Mouse (Mus musculus) embryonic facial prominence, embryonic 15.5 days (tissue): Measurements from ENCODE around the gene Tpmt. TPM values are rescaled to one million over a fixed set of nuclear protein-coding genes. Genes with fewer than 3 reads are reported as not detected.

Experiments used
- ATAC-seq: fragments of 200-750 bp; cut with Nextera tagmentation; 2 replicates; pipeline ENCODE4 v1.8.0; 2017; ENCODE audit warnings: low read depth, moderate TSS enrichment; ENCODE audit not compliant: insufficient number of reproducible peaks, low FRiP score, low TSS enrichment
- H3K27ac ChIP-seq: fragments of 300-500 bp; sonication (generic); replicated peaks from 2 replicates; pipeline ENCODE4 v1.5.1; 2015; ENCODE audit warnings: mild to moderate bottlenecking, inconsistent platforms
- H3K27me3 ChIP-seq: fragments of 300-500 bp; sonication (generic); 2 replicates; pipeline ENCODE4 v1.6.1; 2015; ENCODE audit warnings: inconsistent platforms
- H3K36me3 ChIP-seq: fragments of 300-500 bp; sonication (generic); 2 replicates; pipeline ENCODE4 v1.6.1; 2015; ENCODE audit warnings: mild to moderate bottlenecking, inconsistent platforms
- H3K4me1 ChIP-seq: fragments of 300-500 bp; sonication (generic); 2 replicates; pipeline ENCODE4 v1.6.1; 2015; ENCODE audit warnings: inconsistent platforms
- H3K4me2 ChIP-seq: fragments of 300-500 bp; sonication (generic); replicated peaks from 2 replicates; pipeline ENCODE4 v1.6.1; 2015; ENCODE audit warnings: mild to moderate bottlenecking, inconsistent platforms
- H3K4me3 ChIP-seq: fragments of 300-500 bp; sonication (generic); replicated peaks from 2 replicates; pipeline ENCODE4 v1.5.1; 2015; ENCODE audit warnings: mild to moderate bottlenecking, inconsistent platforms
- H3K9ac ChIP-seq: fragments of 300-500 bp; sonication (generic); 2 replicates; pipeline ENCODE4 v1.6.1; 2015; ENCODE audit warnings: inconsistent platforms
- H3K9me3 ChIP-seq: fragments of 300-500 bp; sonication (generic); replicated peaks from 2 replicates; pipeline ENCODE4 v1.6.1; 2016; ENCODE audit warnings: inconsistent platforms
- WGBS: fragments of 180-500 bp; shearing (Covaris S2); methylation state at CpG from one replicate; pipeline ENCODE4 v1.1.7; 2015; 5-methylcytosine and 5-hydroxymethylcytosine counted together
- polyA plus RNA-seq: library from polyadenylated mRNA; unstranded; fragments of >200 nt; fragmentation: Nextera tagmentation; extraction: Ambion mirVana; gene quantifications from 2 replicates; pipeline ENCODE4 v1.2.1, GENCODE M21; 2015

Gene Tpmt
- polyA plus RNA-seq: 16.0 and 16.9 TPM in 2 replicates

GRCm38 (mm10) chr13:47044617-47044947, at the start of gene Tpmt:
TSS of gene Tpmt (minus strand) at chr13:47044737.
- Histone ChIP-seq H3K4me2 (peak within 1 kb of the TSS; percentile 99), H3K4me3 (peak within 1 kb of the TSS; percentile 88), H3K9ac (peak within 1 kb of the TSS; percentile 52), H3K4me1 (peaks cover 13% of the 10 kb centered on the region), H3K36me3 (0 out of 2 replicates have a peak, but pooled peaks cover 10% of the 10 kb centered on the region), H3K9me3 (no peaks in the 10 kb centered on the region), H3K27me3 (no peaks in the 10 kb centered on the region), H3K27ac (peak within 1 kb of the TSS; percentile 80)
- 11% methylated on average over 10 of the region's 10 CpGs for WGBS
- no peak for ATAC-seq

- Histone ChIP-seq H3K9me3 (no peaks in the 10 kb centered on the region), H3K9ac (no peak overlapping the region), H3K27me3 (no peaks in the 10 kb centered on the region), H3K4me1 (no peaks in the 10 kb centered on the region), H3K36me3 (peaks cover 22% of the 10 kb centered on the region), H3K4me3 (no peak overlapping the region), H3K4me2 (no peak overlapping the region), H3K27ac (no peak overlapping the region)
- WGBS: 90% methylated on average over 2 of the region's 2 CpGs
- ATAC-seq: no peak
Measured at GRCm38 (mm10) chr13:47093791-47094190, 49.3 kb upstream of the Tpmt start.

GRCm38 (mm10) chr13:47089271-47089670, 44.7 kb upstream of the Tpmt start:
- Histone ChIP-seq H3K36me3 (peaks cover 36% of the 10 kb centered on the region), H3K4me2 (no peak overlapping the region), H3K9me3 (no peaks in the 10 kb centered on the region), H3K4me3 (no peak overlapping the region), H3K27me3 (no peaks in the 10 kb centered on the region), H3K9ac (no peak overlapping the region), H3K27ac (no peak overlapping the region), H3K4me1 (no peaks in the 10 kb centered on the region)
- 69% methylated on average over 2 of the region's 2 CpGs for WGBS
- no peak for ATAC-seq

GRCm38 (mm10) chr13:47088433-47088832, 43.9 kb upstream of the Tpmt start:
- H3K4me1 ChIP-seq: no peaks in the 10 kb centered on the region
- H3K4me2 ChIP-seq: no peak overlapping the region
- no peak overlapping the region for H3K27ac ChIP-seq
- no peak for ATAC-seq
- H3K9ac ChIP-seq: no peak overlapping the region
- no peak overlapping the region for H3K4me3 ChIP-seq
- no peaks in the 10 kb centered on the region for H3K9me3 ChIP-seq
- H3K27me3 ChIP-seq: no peaks in the 10 kb centered on the region
- WGBS: 62% methylated on average over 1 of the region's 1 CpGs
- peaks cover 36% of the 10 kb centered on the region for H3K36me3 ChIP-seq

- Histone ChIP-seq H3K27me3 (no peaks in the 10 kb centered on the region), H3K9me3 (no peaks in the 10 kb centered on the region), H3K4me3 (no peak overlapping the region), H3K4me1 (no peaks in the 10 kb centered on the region), H3K9ac (no peak overlapping the region), H3K27ac (no peak overlapping the region), H3K4me2 (no peak overlapping the region), H3K36me3 (peaks cover 46% of the 10 kb centered on the region)
- 90% methylated on average over 4 of the region's 4 CpGs for WGBS
- no peak for ATAC-seq
Measured at GRCm38 (mm10) chr13:47080905-47081505, 36.5 kb upstream of the Tpmt start.

- Histone ChIP-seq H3K4me3 (no peak overlapping the region), H3K4me1 (no peaks in the 10 kb centered on the region), H3K4me2 (no peak overlapping the region), H3K9me3 (no peaks in the 10 kb centered on the region), H3K27ac (no peak overlapping the region), H3K9ac (no peak overlapping the region), H3K36me3 (peaks cover 47% of the 10 kb centered on the region), H3K27me3 (no peaks in the 10 kb centered on the region)
- ATAC-seq: no peak
- WGBS: 60% methylated on average over 5 of the region's 5 CpGs
Measured at GRCm38 (mm10) chr13:47078799-47079198, 34.3 kb upstream of the Tpmt start.

- Histone ChIP-seq H3K27ac (no peak overlapping the region), H3K4me1 (no peaks in the 10 kb centered on the region), H3K4me3 (no peak overlapping the region), H3K4me2 (no peak overlapping the region), H3K9ac (no peak overlapping the region), H3K36me3 (peaks cover 56% of the 10 kb centered on the region), H3K27me3 (no peaks in the 10 kb centered on the region), H3K9me3 (no peaks in the 10 kb centered on the region)
- ATAC-seq: no peak
Measured at GRCm38 (mm10) chr13:47077367-47077766, 32.8 kb upstream of the Tpmt start.

GRCm38 (mm10) chr13:47076156-47076555, 31.6 kb upstream of the Tpmt start:
- no peaks in the 10 kb centered on the region for H3K27me3 ChIP-seq
- no peak overlapping the region for H3K4me2 ChIP-seq
- no peaks in the 10 kb centered on the region for H3K9me3 ChIP-seq
- no peak overlapping the region for H3K4me3 ChIP-seq
- no peak for ATAC-seq
- WGBS: 73% methylated on average over 5 of the region's 5 CpGs
- H3K4me1 ChIP-seq: no peaks in the 10 kb centered on the region
- H3K36me3 ChIP-seq: peaks cover 53% of the 10 kb centered on the region
- no peak overlapping the region for H3K27ac ChIP-seq
- no peak overlapping the region for H3K9ac ChIP-seq

GRCm38 (mm10) chr13:47072484-47072883, 27.9 kb upstream of the Tpmt start:
- Histone ChIP-seq H3K36me3 (peaks cover 26% of the 10 kb centered on the region), H3K27me3 (no peaks in the 10 kb centered on the region), H3K9me3 (no peaks in the 10 kb centered on the region), H3K9ac (no peak overlapping the region), H3K4me2 (no peak overlapping the region), H3K27ac (no peak overlapping the region), H3K4me3 (no peak overlapping the region), H3K4me1 (no peaks in the 10 kb centered on the region)
- ATAC-seq: no peak
- 89% methylated on average over 5 of the region's 5 CpGs for WGBS

- Histone ChIP-seq H3K4me3 (no peak overlapping the region), H3K4me2 (no peak overlapping the region), H3K9me3 (no peaks in the 10 kb centered on the region), H3K9ac (no peak overlapping the region), H3K27me3 (no peaks in the 10 kb centered on the region), H3K27ac (no peak overlapping the region), H3K4me1 (no peaks in the 10 kb centered on the region), H3K36me3 (peaks cover 31% of the 10 kb centered on the region)
- 95% methylated on average over 13 of the region's 13 CpGs for WGBS
- no peak for ATAC-seq
Measured at GRCm38 (mm10) chr13:47071871-47072270, 27.3 kb upstream of the Tpmt start.

GRCm38 (mm10) chr13:47070329-47071080, 26.0 kb upstream of the Tpmt start:
- H3K36me3 ChIP-seq: peaks cover 31% of the 10 kb centered on the region
- no peaks in the 10 kb centered on the region for H3K27me3 ChIP-seq
- no peaks in the 10 kb centered on the region for H3K4me1 ChIP-seq
- H3K4me3 ChIP-seq: no peak overlapping the region
- no peak overlapping the region for H3K9ac ChIP-seq
- WGBS: 75% methylated on average over 15 of the region's 15 CpGs
- no peak for ATAC-seq
- no peaks in the 10 kb centered on the region for H3K9me3 ChIP-seq
- H3K4me2 ChIP-seq: no peak overlapping the region
- H3K27ac ChIP-seq: no peak overlapping the region

GRCm38 (mm10) chr13:47067001-47067400, 22.5 kb upstream of the Tpmt start:
- Histone ChIP-seq H3K4me2 (no peak overlapping the region), H3K4me3 (no peak overlapping the region), H3K36me3 (peaks cover 18% of the 10 kb centered on the region), H3K27me3 (no peaks in the 10 kb centered on the region), H3K9ac (no peak overlapping the region), H3K27ac (no peak overlapping the region), H3K9me3 (no peaks in the 10 kb centered on the region), H3K4me1 (no peaks in the 10 kb centered on the region)
- no peak for ATAC-seq
- 86% methylated on average over 6 of the region's 6 CpGs for WGBS
